Mouse (Mus musculus): ENCODE results near the gene Itgam.

- TF ChIP-seq MYOD1 (IDR thresholded peaks at IDR 0.05; ENCODE audit: control insufficient read depth, insufficient read length, low read depth) (no peak), MAX (IDR thresholded peaks at IDR 0.05) (no peak)
Observed at GRCm38 (mm10) chr7:128033616-128034015, 28.8 kb upstream of the Itgam start.

Data from C2C12 (cell line).